Mouse (Mus musculus) liver, postnatal 0 days (tissue): ENCODE data around the gene Lrp2. TPM values are rescaled to one million over a fixed set of nuclear protein-coding genes. Genes with fewer than 3 reads are reported as not detected.
"Not testable (repeated sequence)": the region's sequence is repeated elsewhere in the genome, so short reads cannot be mapped to it uniquely, and the experiment has no call there.

ENCODE experiments used
- ATAC-seq: fragments of 200-750 bp; cut with Nextera tagmentation; 2 replicates; pipeline ENCODE4 v1.8.0; 2017; ENCODE audit warnings: mild to moderate bottlenecking, moderate library complexity
- DNase-seq: peaks from one replicate; pipeline ENCODE4 v3.0.0-alpha.2; 2016
- H3K27ac ChIP-seq: fragments of 300-500 bp; sonication (generic); 2 replicates; pipeline ENCODE4 v1.5.1; 2014; ENCODE audit warnings: antibody characterized with exemption, moderate library complexity, mild to moderate bottlenecking, low read depth
- H3K27me3 ChIP-seq: fragments of 300-500 bp; sonication (generic); 2 replicates; pipeline ENCODE4 v1.6.1; 2014; ENCODE audit warnings: low read length, control low read depth, mixed read lengths; ENCODE audit not compliant: insufficient read depth
- H3K36me3 ChIP-seq: fragments of 300-500 bp; sonication (generic); replicated peaks from 2 replicates; pipeline ENCODE4 v1.6.1; 2014; ENCODE audit warnings: mild to moderate bottlenecking, control low read depth, low read length, moderate library complexity, mixed read lengths; ENCODE audit not compliant: insufficient read depth
- H3K4me1 ChIP-seq: fragments of 300-500 bp; sonication (generic); 2 replicates; pipeline ENCODE4 v1.6.1; 2014; ENCODE audit warnings: antibody characterized with exemption, mild to moderate bottlenecking, control low read depth; ENCODE audit not compliant: insufficient read depth
- H3K4me2 ChIP-seq: fragments of 300-500 bp; sonication (generic); 2 replicates; pipeline ENCODE4 v1.6.1; 2014; ENCODE audit warnings: low read depth, mild to moderate bottlenecking, low read length, moderate library complexity, mixed read lengths
- H3K4me3 ChIP-seq: fragments of 300-500 bp; sonication (generic); 2 replicates; pipeline ENCODE4 v1.5.1; 2014; ENCODE audit warnings: low read depth, low read length
- H3K9ac ChIP-seq: fragments of 300-500 bp; sonication (generic); replicated peaks from 2 replicates; pipeline ENCODE4 v1.6.1; 2014; ENCODE audit warnings: mild to moderate bottlenecking, moderate library complexity
- H3K9me3 ChIP-seq: fragments of 300-500 bp; sonication (generic); 2 replicates; pipeline ENCODE4 v1.6.1; 2016; ENCODE audit warnings: mild to moderate bottlenecking, control low read depth, low read length, mixed read lengths
- CTCF ChIP-seq: sonication (generic); IDR thresholded peaks from 2 replicates; pipeline ENCODE4 v1.5.1; 2016; ENCODE audit warnings: antibody characterized with exemption, low read depth
- EP300 ChIP-seq: IDR thresholded peaks from 2 replicates; pipeline ENCODE4 v1.6.1; 2016; ENCODE audit warnings: antibody characterized with exemption, low read depth, mild to moderate bottlenecking
- WGBS: fragments of 180-500 bp; shearing (Covaris S2); extraction: QIAGEN DNeasy Blood & Tissue Kit; methylation state at CpG from one replicate; pipeline ENCODE4 v1.1.7; 2014; ENCODE audit not compliant: insufficient replicate concordance; 5-methylcytosine and 5-hydroxymethylcytosine counted together
- polyA plus RNA-seq: library from polyadenylated mRNA; unstranded; fragments of >200 nt; fragmentation: Nextera tagmentation; extraction: Ambion mirVana; gene quantifications from 2 replicates; pipeline ENCODE4 v1.2.1, GENCODE M21; 2015

Gene Lrp2
- polyA plus RNA-seq, 1 experiment from 2014 or later = 0.05 TPM

DNA sequence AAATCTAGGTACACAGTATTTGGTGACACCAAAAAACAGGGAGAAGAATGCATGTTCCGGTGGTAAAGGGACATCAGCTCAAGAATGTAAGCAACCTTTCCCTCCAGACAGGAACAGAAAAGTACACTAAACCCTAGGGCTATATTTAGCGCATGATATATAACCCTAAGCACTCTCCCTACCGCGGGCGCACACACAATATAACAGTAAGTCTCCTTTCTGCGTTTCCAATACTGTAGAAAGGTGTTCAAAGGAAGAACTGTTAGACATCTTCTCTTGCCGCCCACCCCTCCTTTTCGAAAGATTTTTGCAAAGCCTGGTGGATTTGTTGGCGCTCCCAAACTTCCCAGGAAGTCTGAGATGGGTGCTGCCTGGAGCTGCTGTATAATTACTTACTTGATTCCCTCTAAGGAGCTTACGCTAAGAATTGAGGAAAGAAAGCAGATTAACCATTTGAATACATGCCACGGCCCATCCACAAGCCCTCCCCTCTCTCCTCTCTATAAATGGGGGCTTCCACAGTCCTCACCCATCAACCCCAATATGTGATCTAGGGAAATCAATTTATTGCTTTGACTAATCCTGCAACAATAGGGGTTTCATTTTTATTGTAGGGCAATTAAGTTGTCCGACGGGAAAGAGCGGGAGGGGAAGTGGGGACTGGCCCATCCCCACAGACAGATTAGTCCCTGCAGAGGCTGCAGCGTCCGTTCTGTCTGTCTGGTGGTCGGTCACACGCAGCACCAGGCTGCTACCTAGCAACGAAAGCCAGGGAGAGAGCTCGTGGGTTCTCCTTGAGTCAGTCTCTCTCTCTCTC is 1.5 kb downstream of the Lrp2 start:
- H3K9ac ChIP-seq = no peak overlapping the region
- no peak for DNase-seq
- TF ChIP-seq CTCF = no peak
- no peak for TF ChIP-seq EP300
- no peaks in the 10 kb centered on the region for H3K9me3 ChIP-seq
- ATAC-seq = no peak
- peaks cover 11% of the 10 kb centered on the region for H3K4me1 ChIP-seq
- WGBS = 5% methylated on average over 20 of the region's 20 CpGs
- no peak overlapping the region for H3K27ac ChIP-seq
- H3K27me3 ChIP-seq = peaks cover 56% of the 10 kb centered on the region
- no peaks in the 10 kb centered on the region for H3K36me3 ChIP-seq
- no peak overlapping the region for H3K4me3 ChIP-seq
- H3K4me2 ChIP-seq = no peak overlapping the region

DNA sequence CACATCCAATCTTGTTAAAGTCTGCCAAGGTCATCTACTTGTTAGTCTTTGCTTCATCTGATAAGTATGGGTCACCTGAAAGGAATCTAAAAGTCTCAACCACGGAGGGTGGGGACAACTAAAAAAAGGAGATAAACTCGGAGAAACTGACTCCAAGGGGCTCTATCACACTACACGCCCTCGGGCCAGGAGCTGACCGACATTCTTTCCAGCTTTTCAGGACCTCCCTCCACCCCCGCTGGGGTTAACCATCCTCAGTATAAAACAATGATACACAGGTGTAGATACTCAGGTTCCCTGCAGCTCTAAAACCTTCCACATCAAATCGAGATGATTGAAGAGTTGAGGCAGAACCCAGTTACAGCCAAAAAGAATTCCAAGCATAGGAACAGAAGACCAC is 3.0 kb downstream of the Lrp2 start:
- no peak for ATAC-seq
- no peaks in the 10 kb centered on the region for H3K9me3 ChIP-seq
- DNase-seq = no peak
- H3K36me3 ChIP-seq = no peaks in the 10 kb centered on the region
- no peak overlapping the region for H3K4me3 ChIP-seq
- peaks cover 50% of the 10 kb centered on the region for H3K27me3 ChIP-seq
- H3K4me1 ChIP-seq = peaks cover 11% of the 10 kb centered on the region
- 37% methylated on average over 7 of the region's 7 CpGs for WGBS
- H3K9ac ChIP-seq = no peak overlapping the region
- H3K27ac ChIP-seq = no peak overlapping the region
- H3K4me2 ChIP-seq = no peak overlapping the region
- TF ChIP-seq EP300 (no peak), CTCF (no peak)

DNA sequence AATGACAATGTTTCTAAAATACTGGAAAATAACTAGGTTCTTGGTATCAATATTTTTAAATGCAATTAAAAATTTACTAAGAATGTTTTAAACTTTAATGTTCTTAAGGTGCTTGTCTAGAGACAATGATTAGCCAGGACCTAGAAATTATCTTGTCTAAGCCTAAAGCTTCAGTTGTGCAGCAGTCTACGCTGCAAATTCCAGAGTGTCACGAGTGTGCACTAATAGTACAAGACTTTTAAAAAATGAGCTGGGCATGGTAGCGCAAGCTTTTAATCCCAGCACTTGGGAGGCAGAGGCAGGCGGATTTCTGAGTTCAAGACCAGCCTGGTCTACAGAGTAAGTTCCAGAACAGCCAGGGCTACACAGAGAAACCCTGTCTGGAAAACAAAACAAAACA is 3.8 kb downstream of the Lrp2 start:
- not testable (repeated sequence) for H3K27ac ChIP-seq, H3K9me3 ChIP-seq, DNase-seq, H3K9ac ChIP-seq, H3K4me3 ChIP-seq, ATAC-seq, H3K4me2 ChIP-seq, H3K36me3 ChIP-seq
- Histone ChIP-seq H3K27me3 (peaks cover 42% of the 10 kb centered on the region), H3K4me1 (peaks cover 11% of the 10 kb centered on the region)
- 75% methylated on average over 4 of the region's 4 CpGs for WGBS

DNA sequence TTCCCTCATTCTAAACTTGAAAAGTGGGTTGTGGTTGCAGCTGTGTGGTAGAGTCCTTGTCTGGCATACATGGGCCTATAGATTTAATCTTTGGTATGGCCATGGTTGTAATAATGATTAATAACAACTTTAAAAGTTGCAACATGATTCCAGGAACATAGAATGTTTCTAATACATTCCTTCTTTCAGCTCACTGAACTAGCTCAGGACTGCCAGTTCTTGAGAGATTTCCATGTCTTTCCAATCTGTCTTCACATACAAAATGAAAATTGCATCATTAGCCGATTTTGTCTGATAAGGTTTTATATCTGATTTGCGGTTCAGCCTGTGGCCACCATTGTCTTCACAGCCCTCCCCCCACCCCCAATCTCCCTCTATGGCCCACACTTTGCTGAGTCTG is 5.8 kb downstream of the Lrp2 start:
- no peaks in the 10 kb centered on the region for H3K4me1 ChIP-seq
- TF ChIP-seq CTCF = no peak
- TF ChIP-seq EP300 = no peak
- WGBS = 78% methylated on average over 2 of the region's 2 CpGs
- H3K27me3 ChIP-seq = peaks cover 24% of the 10 kb centered on the region
- H3K27ac ChIP-seq = no peak overlapping the region
- DNase-seq (no peak), ATAC-seq (no peak)
- no peak overlapping the region for H3K4me2 ChIP-seq
- no peak overlapping the region for H3K9ac ChIP-seq
- H3K36me3 ChIP-seq = no peaks in the 10 kb centered on the region
- no peaks in the 10 kb centered on the region for H3K9me3 ChIP-seq
- no peak overlapping the region for H3K4me3 ChIP-seq

DNA sequence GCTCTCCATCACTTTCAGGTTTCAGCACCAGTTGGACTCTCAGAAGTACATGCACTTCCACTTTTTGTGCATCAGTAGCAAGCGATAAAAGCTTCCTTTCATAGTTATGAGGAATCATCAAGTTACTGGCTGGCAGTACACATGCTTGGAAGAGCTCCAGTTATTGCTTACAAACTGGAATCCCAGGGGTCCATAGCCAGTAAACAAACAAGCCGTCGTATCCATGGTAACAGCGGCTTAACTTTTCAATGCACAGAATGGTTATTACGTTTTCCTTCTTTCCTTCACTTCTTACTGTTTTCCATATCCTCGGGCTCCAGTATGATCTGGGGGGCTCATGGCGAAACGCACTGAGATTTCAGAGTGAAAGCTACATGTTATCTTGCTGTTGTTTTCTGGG is 7.7 kb downstream of the Lrp2 start:
- 88% methylated on average over 8 of the region's 8 CpGs for WGBS
- H3K4me2 ChIP-seq = no peak overlapping the region

DNA sequence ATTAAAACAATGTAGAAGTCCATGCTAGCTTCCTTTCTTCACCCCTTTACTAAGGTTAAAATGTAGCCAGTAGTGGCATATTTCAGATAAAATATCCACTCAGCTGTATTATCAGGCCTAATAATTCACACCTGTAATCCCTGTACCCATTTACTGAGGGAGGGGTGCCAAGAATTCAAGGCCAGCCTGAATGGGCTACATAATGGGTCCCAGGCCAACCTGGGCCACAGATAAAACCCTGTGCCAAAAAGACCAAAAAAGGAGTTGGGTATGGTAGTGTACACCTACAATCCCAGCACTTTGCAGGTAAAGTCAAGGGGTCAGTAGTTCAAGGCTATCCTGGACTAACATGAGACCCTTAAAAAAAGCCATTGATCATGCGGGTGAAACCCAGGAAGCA is 9.3 kb downstream of the Lrp2 start:
- WGBS = 77% methylated on average over 1 of the region's 1 CpGs

More for the DNA sequence above, 7.7 kb downstream of the Lrp2 start:
- Histone ChIP-seq H3K36me3 (no peaks in the 10 kb centered on the region), H3K4me3 (no peak overlapping the region), H3K9ac (no peak overlapping the region), H3K27me3 (peaks cover 7% of the 10 kb centered on the region; the same call in 1 of the 2 replicates), H3K4me1 (no peaks in the 10 kb centered on the region), H3K9me3 (no peaks in the 10 kb centered on the region), H3K27ac (no peak overlapping the region)
- TF ChIP-seq CTCF = no peak
- TF ChIP-seq EP300 = no peak
- DNase-seq (no peak), ATAC-seq (no peak)

More for the DNA sequence above, 9.3 kb downstream of the Lrp2 start:
- DNase-seq = no peak
- no peak overlapping the region for H3K4me3 ChIP-seq
- H3K4me2 ChIP-seq = no peak overlapping the region
- no peak overlapping the region for H3K27ac ChIP-seq
- ATAC-seq = no peak
- no peak overlapping the region for H3K9ac ChIP-seq
- no peaks in the 10 kb centered on the region for H3K9me3 ChIP-seq
- no peaks in the 10 kb centered on the region for H3K4me1 ChIP-seq
- TF ChIP-seq EP300 (no peak), CTCF (no peak)
- no peaks in the 10 kb centered on the region for H3K27me3 ChIP-seq
- H3K36me3 ChIP-seq = no peaks in the 10 kb centered on the region
